Mouse (Mus musculus): ENCODE data around the gene Rnf227.

DNA sequence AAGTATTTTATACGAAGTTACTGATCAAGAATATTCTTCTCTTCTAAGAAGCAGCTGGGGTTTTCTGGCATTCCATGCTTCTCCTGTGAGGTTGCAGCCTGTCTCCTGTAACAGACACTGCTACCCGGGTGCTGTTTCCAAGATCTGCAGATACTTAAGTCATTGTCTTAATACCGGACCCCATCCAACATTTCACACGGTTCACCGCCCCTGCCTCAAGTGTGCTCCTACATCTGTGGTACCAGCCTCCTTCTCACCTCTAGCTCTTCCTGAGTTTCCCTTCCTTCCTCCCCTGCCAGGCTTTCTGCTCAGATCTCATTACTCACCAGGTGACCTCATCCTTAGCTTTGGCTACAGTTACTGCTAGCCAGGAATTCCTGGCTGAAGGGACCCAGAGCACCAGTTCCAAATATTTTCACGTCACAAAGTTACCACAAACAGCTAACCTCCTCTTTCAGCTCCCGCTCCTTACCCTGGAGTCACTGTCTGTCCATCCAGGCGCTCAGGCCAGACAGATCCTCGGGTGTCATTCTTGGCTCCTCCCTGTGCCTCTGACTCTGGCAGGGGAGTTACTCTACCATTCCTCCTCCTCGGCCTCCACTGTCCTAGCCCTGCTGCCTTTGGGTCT, 42.3 kb downstream of the Rnf227 start:
- TF ChIP-seq CTCF (IDR thresholded peaks at IDR 0.05; ENCODE audit: extremely low read depth, insufficient read depth, low read length) (no peak), POLR2A (IDR thresholded peaks at IDR 0.05; ENCODE audit: extremely low read depth, insufficient read depth, low read length) (no peak)

All from cortical plate, adult 2 months (tissue).